Mouse (Mus musculus) heart, postnatal 0 days (tissue): Measurements from ENCODE around the gene Matk. TPM values are rescaled to one million over a fixed set of nuclear protein-coding genes. Genes with fewer than 3 reads are reported as not detected.

Experiments
- ATAC-seq: fragments of 200-750 bp; cut with Nextera tagmentation; 2 replicates; pipeline ENCODE4 v1.8.0; 2017; ENCODE audit warnings: low read depth, moderate number of reproducible peaks, moderate library complexity; ENCODE audit not compliant: insufficient read depth
- DNase-seq: peaks from one replicate; pipeline ENCODE4 v3.0.0-alpha.2; 2016; ENCODE audit warnings: low spot score
- H3K27ac ChIP-seq: fragments of 300-500 bp; sonication (generic); 2 replicates; pipeline ENCODE4 v1.5.1; 2014; ENCODE audit warnings: low read depth, mild to moderate bottlenecking
- H3K27me3 ChIP-seq: fragments of 300-500 bp; sonication (generic); 2 replicates; pipeline ENCODE4 v1.6.1; 2014; ENCODE audit warnings: low read length, mixed read lengths; ENCODE audit not compliant: control insufficient read depth, insufficient read depth
- H3K36me3 ChIP-seq: fragments of 300-500 bp; sonication (generic); replicated peaks from 2 replicates; pipeline ENCODE4 v1.6.1; 2014; ENCODE audit warnings: low read length, mixed read lengths; ENCODE audit not compliant: control insufficient read depth, insufficient read depth
- H3K4me1 ChIP-seq: fragments of 300-500 bp; sonication (generic); 2 replicates; pipeline ENCODE4 v1.6.1; 2014; ENCODE audit warnings: antibody characterized with exemption; ENCODE audit not compliant: control insufficient read depth, insufficient read depth
- H3K4me2 ChIP-seq: fragments of 300-500 bp; sonication (generic); 2 replicates; pipeline ENCODE4 v1.6.1; 2014; ENCODE audit warnings: low read depth, mild to moderate bottlenecking, low read length, moderate library complexity
- H3K4me3 ChIP-seq: fragments of 300-500 bp; sonication (generic); 2 replicates; pipeline ENCODE4 v1.5.1; 2014; ENCODE audit warnings: low read depth, low read length
- H3K9ac ChIP-seq: fragments of 300-500 bp; sonication (generic); replicated peaks from 2 replicates; pipeline ENCODE4 v1.6.1; 2014; ENCODE audit warnings: low read depth, low read length, mixed read lengths
- H3K9me3 ChIP-seq: fragments of 300-500 bp; sonication (generic); replicated peaks from 2 replicates; pipeline ENCODE4 v1.6.1; 2016; ENCODE audit warnings: low read length; ENCODE audit not compliant: control insufficient read depth
- CTCF ChIP-seq: IDR thresholded peaks from 2 replicates; pipeline ENCODE4 v1.5.1; 2016; ENCODE audit warnings: antibody characterized with exemption, control low read depth, low read depth
- EP300 ChIP-seq: IDR thresholded peaks from 2 replicates; pipeline ENCODE4 v1.6.1; 2016; ENCODE audit warnings: antibody characterized with exemption, low read depth
- WGBS: fragments of 180-500 bp; shearing (Covaris S2); extraction: QIAGEN DNeasy Blood & Tissue Kit; methylation state at CpG from one replicate; pipeline ENCODE4 v1.1.7; 2014; 5-methylcytosine and 5-hydroxymethylcytosine counted together
- polyA plus RNA-seq: library from polyadenylated mRNA; unstranded; fragments of >200 nt; fragmentation: Nextera tagmentation; extraction: Ambion mirVana; gene quantifications from 2 replicates; pipeline ENCODE4 v1.2.1, GENCODE M21; 2015
- total RNA-seq: library from RNA; depleted of rRNA; stranded (reverse); fragments of >200 nt; gene quantifications from 2 replicates; pipeline ENCODE4 v1.2.3, GENCODE M21; 2014; ENCODE audit warnings: low replicate concordance

Gene Matk
- total and polyA plus RNA-seq, 2 experiments from 2014 or later, result 0.31 to 0.42 TPM

GRCm38 (mm10) chr10:81257158-81258039, 4.7 kb downstream of the Matk start:
- 3% methylated on average over 62 of the region's 62 CpGs for WGBS
- H3K9ac ChIP-seq, result 0 out of 2 replicates have a peak overlapping the region, but pooled peaks have one; percentile 42
- H3K4me2 ChIP-seq, result peak overlapping the region; percentile 71
- no peak overlapping the region for H3K27ac ChIP-seq
- DNase-seq, result no peak
- ATAC-seq, result peak; percentile 10
- peaks cover 56% of the 10 kb centered on the region for H3K27me3 ChIP-seq
- H3K9me3 ChIP-seq, result peaks cover 8% of the 10 kb centered on the region; the same call in 1 of the 2 replicates
- peaks cover 6% of the 10 kb centered on the region for H3K4me1 ChIP-seq
- peak overlapping the region; percentile 43 for H3K4me3 ChIP-seq
- H3K36me3 ChIP-seq, result no peaks in the 10 kb centered on the region
- TF ChIP-seq EP300 (no peak), CTCF (no peak)

- Histone ChIP-seq H3K4me3 (no peak overlapping the region), H3K4me1 (peaks cover 6% of the 10 kb centered on the region), H3K36me3 (peaks cover 8% of the 10 kb centered on the region), H3K4me2 (no peak overlapping the region), H3K9ac (0 out of 2 replicates have a peak overlapping the region, but pooled peaks have one; percentile 10), H3K9me3 (peaks cover 8% of the 10 kb centered on the region; the same call in 1 of the 2 replicates), H3K27ac (no peak overlapping the region), H3K27me3 (peaks cover 36% of the 10 kb centered on the region)
- 36% methylated on average over 21 of the region's 21 CpGs for WGBS
- ATAC-seq, result no peak
- DNase-seq, result no peak
- TF ChIP-seq EP300 (no peak), CTCF (no peak)
Observed at GRCm38 (mm10) chr10:81259225-81259884, 6.6 kb downstream of the Matk start.

GRCm38 (mm10) chr10:81261025-81261424, 8.3 kb downstream of the Matk start:
- WGBS, result 85% methylated on average over 4 of the region's 4 CpGs
- Histone ChIP-seq H3K4me2 (no peak overlapping the region), H3K27ac (no peak overlapping the region), H3K4me3 (no peak overlapping the region), H3K9ac (no peak overlapping the region), H3K27me3 (peaks cover 31% of the 10 kb centered on the region), H3K36me3 (peaks cover 18% of the 10 kb centered on the region), H3K4me1 (peaks cover 6% of the 10 kb centered on the region), H3K9me3 (peaks cover 8% of the 10 kb centered on the region; the same call in 1 of the 2 replicates)
- TF ChIP-seq CTCF (no peak), EP300 (no peak)
- DNase-seq (no peak), ATAC-seq (no peak)

GRCm38 (mm10) chr10:81265540-81265939, 12.8 kb downstream of the Matk start:
- Histone ChIP-seq H3K36me3 (peaks cover 18% of the 10 kb centered on the region), H3K9me3 (peaks cover 3% of the 10 kb centered on the region; the same call in 1 of the 2 replicates), H3K9ac (no peak overlapping the region), H3K27me3 (no peaks in the 10 kb centered on the region), H3K4me3 (no peak overlapping the region; the same call in 1 of the 2 replicates), H3K27ac (no peak overlapping the region), H3K4me1 (peaks cover 7% of the 10 kb centered on the region; the same call in 1 of the 2 replicates), H3K4me2 (peak overlapping the region; percentile 71; the same call in 1 of the 2 replicates)
- TF ChIP-seq EP300 (no peak), CTCF (no peak)
- WGBS, result 93% methylated on average over 8 of the region's 8 CpGs
- no peak for ATAC-seq
- DNase-seq, result no peak

- Histone ChIP-seq H3K4me3 (peak within 1 kb of the TSS; percentile 81), H3K4me2 (peak within 1 kb of the TSS; percentile 82), H3K36me3 (peaks cover 26% of the 10 kb centered on the region), H3K27me3 (no peaks in the 10 kb centered on the region), H3K9me3 (no peaks in the 10 kb centered on the region), H3K9ac (peak within 1 kb of the TSS; percentile 86), H3K27ac (peak within 1 kb of the TSS; percentile 76), H3K4me1 (peaks cover 7% of the 10 kb centered on the region; the same call in 1 of the 2 replicates)
- ATAC-seq (peak; percentile 94), DNase-seq (peak; percentile 95)
- WGBS, result under 1% methylated on average over 48 of the region's 48 CpGs
- TF ChIP-seq EP300 (no peak), CTCF (no peak)
Observed at GRCm38 (mm10) chr10:81266211-81267105, 13.7 kb downstream of the Matk start, which contains the start of the genes Mrpl54 and Apba3. Gene Mrpl54 (minus strand): TSS chr10:81266934. Gene Apba3 (plus strand): TSS chr10:81266960.
